Mouse (Mus musculus): Measurements from ENCODE around the gene Gm14137.

Gene Gm14137

DNA sequence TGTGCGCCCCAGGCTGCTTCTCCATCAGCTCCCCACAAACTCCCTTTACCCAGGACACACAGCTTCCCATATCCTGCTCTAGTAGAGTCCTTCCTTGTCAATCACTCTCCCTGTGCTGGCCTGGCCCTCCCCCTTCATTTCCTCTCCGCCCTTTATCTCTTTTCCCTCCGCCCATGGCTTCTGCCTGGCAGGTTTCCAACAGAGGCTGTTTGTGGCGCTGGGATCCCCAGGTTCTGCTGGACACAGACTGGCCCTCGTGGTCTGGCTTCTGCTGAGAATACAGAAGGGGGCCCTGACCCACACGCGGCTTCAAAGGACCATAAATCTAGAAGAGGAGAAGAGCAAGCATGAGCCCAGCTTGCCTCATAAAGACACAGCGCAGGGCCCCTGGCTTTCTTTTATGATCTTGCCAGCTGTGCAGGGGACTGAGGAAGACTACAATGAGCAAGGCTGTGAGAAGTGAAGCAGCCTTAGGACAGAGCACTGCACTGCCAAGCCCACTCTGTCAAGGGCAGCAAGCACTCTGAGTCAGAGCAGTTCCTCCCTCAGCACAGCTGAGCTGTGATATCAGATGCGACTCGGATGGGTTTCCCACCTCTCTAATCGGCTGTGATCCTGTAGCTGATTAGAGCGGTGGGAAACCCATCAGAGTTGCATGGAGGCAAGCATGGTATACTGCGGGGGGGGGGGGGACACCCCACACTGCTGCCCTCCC is 1.3 kb upstream of the Gm14137 start:
- DNase-seq (ENCODE audit: low spot score in 2 of 2) = peak in 1 of 2 experiments; percentile 28

DNA sequence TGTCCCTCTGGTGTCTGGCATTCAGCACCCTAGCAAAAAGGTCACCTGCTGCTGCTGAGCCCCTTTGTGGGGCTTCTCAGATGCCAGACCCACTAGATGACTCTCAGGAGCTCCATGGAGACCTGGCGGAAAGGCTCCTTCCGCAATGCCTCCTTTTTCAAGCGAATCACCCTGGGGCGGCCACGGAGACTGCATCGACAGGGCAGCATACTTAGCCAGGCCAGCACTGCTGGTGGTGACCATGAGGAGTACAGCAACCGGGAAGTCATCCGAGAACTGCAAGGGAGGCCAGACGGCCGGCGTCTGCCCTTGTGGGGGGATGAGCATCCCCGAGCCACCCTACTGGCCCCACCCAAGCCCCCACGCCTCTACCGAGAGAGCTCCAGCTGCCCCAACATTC is 557 bp downstream of the Gm14137 start:
- no peak for DNase-seq (ENCODE audit: low spot score in 2 of 2)

DNA sequence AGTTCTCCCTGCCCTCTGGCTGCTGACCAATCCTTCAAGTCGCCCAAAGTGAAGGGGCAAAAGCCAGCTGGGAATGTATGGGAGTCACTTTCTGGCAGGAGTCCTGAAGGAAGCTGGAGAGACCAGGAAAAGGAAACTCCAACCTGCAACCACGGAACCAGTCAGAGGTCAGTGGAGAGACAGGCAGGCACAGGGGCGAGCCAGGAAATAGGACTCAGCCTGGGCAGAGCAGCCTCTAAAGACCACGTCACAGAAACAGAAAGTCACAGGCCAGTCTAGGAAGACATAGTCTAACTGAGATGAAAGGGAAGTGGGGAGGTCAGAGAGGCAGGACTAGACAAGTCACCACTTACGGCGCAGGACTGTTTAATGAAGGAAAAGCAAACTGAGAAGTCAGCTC is 1.3 kb downstream of the Gm14137 start:
- DNase-seq (ENCODE audit: low spot score in 2 of 2) = no peak

DNA sequence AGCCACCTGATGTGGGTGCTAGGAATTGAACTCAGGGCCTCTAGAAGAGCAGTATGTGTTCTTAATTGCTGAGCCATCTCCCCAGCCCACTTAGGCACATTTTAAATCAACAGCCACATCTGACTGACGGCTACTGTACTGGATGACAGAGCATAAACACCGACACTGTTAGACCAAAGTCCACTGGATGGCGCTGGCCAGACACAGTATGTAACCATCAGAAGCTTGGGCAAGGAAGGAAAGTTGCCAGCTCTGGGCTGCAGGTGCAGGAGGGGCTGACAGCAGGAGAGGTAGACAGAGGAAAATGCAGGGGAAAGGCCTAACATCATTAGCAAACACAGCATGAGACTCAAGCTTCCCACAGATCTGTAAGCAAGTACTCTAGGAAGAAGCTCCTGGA is 2.5 kb downstream of the Gm14137 start:
- DNase-seq (ENCODE audit: low spot score in 2 of 2) = no peak

- no peak for DNase-seq (ENCODE audit: low spot score in 2 of 2)
Measured at GRCm38 (mm10) chr2:119177384-119177939, 3.2 kb downstream of the Gm14137 start.

DNA sequence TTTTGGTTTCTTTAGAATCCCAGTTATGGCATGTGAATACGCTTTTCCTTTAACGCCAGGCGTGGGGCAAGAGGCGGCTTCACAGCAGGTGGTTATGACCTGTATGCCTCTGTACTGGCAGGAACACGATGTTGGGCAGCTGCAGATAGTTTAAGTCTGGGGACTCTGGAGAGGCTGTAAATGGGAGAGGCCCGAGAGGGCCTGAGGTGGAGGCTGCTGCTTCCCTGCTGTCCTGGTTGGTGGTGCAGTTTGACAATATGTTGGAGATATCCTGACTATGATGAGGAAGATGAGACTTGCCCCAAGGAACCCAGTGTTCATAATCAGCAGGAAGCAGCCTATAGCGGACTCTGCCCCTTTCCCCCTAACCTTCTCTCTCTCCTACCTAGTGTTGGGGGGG is 8.6 kb downstream of the Gm14137 start:
- no peak for DNase-seq (ENCODE audit: low spot score in 2 of 2)

DNA sequence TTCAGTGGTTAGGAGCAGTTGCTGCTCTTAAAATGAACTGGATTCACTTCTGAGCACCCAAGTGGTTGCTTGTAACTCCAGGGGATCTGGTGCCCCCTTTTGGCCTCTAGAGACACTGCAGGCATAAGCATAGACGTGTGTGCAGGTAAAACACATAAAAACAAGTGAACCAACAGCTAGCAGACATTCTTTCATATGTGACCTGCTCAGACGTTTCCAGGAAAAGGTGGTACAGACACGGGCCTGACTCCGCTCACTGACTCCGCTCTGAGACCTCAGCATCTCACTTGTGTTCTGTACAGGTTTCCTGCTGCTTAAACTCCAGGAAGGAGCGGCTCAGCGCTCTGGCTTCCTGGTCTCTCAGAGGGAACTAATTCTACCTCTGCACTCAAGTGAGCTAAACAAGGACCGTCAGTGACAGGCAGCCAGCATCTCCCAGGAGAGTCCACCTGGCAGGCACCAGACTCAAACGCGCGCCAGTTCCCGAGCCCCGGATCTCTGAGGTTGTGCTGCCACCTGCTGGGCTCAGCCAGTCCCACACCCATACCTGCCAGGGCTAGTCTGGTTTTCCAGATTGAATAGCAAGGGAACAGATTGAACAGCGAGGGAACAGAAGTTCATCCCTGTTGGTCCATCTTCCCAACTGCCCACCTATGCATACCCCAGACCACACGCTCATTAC is 14.9 kb downstream of the Gm14137 start:
- DNase-seq (ENCODE audit: low spot score in 2 of 2) = peak in 1 of 2 experiments; percentile 80

GRCm38 (mm10) chr2:119190969-119191368 is 16.7 kb downstream of the Gm14137 start:
- no peak for DNase-seq (ENCODE audit: low spot score in 2 of 2)

- no peak for DNase-seq (ENCODE audit: low spot score in 2 of 2)
Measured at GRCm38 (mm10) chr2:119194140-119194539, 19.8 kb downstream of the Gm14137 start.

- DNase-seq (ENCODE audit: low spot score in 2 of 2) = no peak
Measured at GRCm38 (mm10) chr2:119196316-119197108, 22.2 kb downstream of the Gm14137 start.

DNA sequence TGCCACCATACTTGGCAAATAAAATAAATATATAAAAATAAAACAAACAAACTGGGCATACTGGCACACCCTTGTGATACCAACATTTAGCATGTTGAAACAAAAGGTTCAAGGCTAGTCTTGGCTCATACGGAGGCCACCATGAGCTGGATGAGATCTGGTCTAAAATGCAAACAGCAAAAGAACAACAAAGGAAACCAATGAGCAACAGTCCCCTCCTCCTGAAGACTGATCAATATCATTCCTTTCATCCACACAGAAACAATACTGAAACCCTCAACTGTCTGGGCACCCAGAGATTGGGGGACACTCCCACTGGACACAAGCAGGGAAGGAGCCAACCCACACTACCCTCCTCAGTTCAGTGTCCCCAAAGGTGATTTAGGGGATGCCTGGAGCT is 23.2 kb downstream of the Gm14137 start:
- DNase-seq (ENCODE audit: low spot score in 2 of 2) = no peak

- DNase-seq (ENCODE audit: low spot score in 2 of 2) = no peak
Measured at GRCm38 (mm10) chr2:119198049-119198448, 23.7 kb downstream of the Gm14137 start.

GRCm38 (mm10) chr2:119198934-119199333 is 24.6 kb downstream of the Gm14137 start:
- no peak for DNase-seq (ENCODE audit: low spot score in 2 of 2)

DNA sequence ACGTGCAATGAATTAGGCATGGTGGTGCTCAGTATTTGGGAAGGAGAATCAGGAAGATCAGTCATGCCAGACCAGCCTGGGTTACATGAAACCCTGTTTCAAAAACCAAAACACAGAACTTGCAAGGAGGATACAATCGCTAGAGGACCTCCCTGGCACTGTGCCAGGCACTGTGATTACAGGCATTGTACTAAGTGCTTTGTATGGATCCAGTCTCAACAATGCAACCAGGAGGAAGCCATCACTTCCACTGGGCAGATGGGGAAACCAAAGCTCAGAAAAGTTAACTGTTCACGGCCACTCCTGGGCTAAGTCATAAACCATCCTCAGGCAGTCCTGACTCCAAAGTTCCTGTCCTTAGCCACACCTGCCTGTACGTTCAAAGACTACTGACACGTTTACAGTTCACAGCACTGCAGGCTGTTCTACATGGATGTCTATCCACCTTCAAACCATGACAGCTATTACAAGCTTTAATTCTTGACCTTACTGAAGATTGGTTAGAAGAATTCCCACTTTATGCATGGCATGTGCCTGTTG is 28.7 kb downstream of the Gm14137 start:
- DNase-seq (ENCODE audit: low spot score in 2 of 2) = no peak

GRCm38 (mm10) chr2:119203871-119204460 is 29.7 kb downstream of the Gm14137 start:
- no peak for DNase-seq (ENCODE audit: low spot score in 2 of 2)

GRCm38 (mm10) chr2:119207961-119208343 is 33.6 kb downstream of the Gm14137 start:
- DNase-seq (ENCODE audit: low spot score in 2 of 2) = no peak

- DNase-seq (ENCODE audit: low spot score in 2 of 2) = peak; percentile 95 to 98
Measured at GRCm38 (mm10) chr2:119208344-119209175, 34.3 kb downstream of the Gm14137 start, which contains the start of the genes Zfyve19 and Dnajc17. TSS of gene Zfyve19 (plus strand) at chr2:119208617. TSS of gene Dnajc17 (minus strand) at chr2:119208795.

DNA sequence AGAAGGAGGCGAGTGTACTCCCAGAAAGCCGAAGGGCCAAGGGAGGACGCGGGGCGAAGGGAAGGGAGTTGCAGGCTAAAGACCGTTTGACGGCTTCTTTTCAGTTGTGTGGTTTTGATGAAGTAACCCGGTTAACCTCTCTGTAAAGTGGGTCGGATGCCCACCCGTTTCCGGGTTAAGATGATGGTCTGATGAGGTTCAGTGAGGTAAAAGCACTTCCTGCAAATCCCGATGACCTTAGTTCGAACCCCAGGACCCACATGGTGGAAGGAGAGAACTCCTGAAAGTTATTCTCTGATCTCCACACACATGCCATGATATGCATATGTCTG is 34.8 kb downstream of the Gm14137 start:
- DNase-seq (ENCODE audit: low spot score in 2 of 2) = no peak

All from left cerebral cortex, adult 9 months (tissue).